Mouse (Mus musculus) urinary bladder, adult 18-20 months (tissue): ENCODE measurements around the gene Atg14.
"Not testable (repeated sequence)": the region's sequence is repeated elsewhere in the genome, so short reads cannot be mapped to it uniquely, and the experiment has no call there.

Experiments used
- DNase-seq, 2 experiments: peaks; one replicate each; pipeline ENCODE4 v3.0.0; 2022; ENCODE audit warnings: low spot score in 2 of 2, mixed read lengths in 2 of 2

Gene Atg14

GRCm38 (mm10) chr14:47570549-47570948, at the start of gene Atg14:
Atg14 (minus strand) TSS chr14:47570649.
- not testable (repeated sequence) for DNase-seq

- DNase-seq, result no peak
These were observed 48.4 kb upstream of the Atg14 start for GRCm38 (mm10) chr14:47618891-47619290.

- DNase-seq, result no peak
These were observed 42.8 kb upstream of the Atg14 start for GRCm38 (mm10) chr14:47613254-47613653.

GRCm38 (mm10) chr14:47597942-47598388, 27.5 kb upstream of the Atg14 start:
- peak; percentile 25 to 47 for DNase-seq

- no peak for DNase-seq
These were observed 24.1 kb upstream of the Atg14 start for GRCm38 (mm10) chr14:47594426-47595103.

GRCm38 (mm10) chr14:47590391-47590975, 20.0 kb upstream of the Atg14 start:
- no peak for DNase-seq

- DNase-seq, result no peak
These were observed 19.0 kb upstream of the Atg14 start for GRCm38 (mm10) chr14:47589444-47589843.

- no peak for DNase-seq
These were observed 13.9 kb upstream of the Atg14 start for GRCm38 (mm10) chr14:47584346-47584745.

GRCm38 (mm10) chr14:47581681-47582080, 11.2 kb upstream of the Atg14 start:
- no peak for DNase-seq

GRCm38 (mm10) chr14:47581280-47581679, 10.8 kb upstream of the Atg14 start:
- DNase-seq, result no peak

GRCm38 (mm10) chr14:47578086-47578485, 7.6 kb upstream of the Atg14 start:
- no peak for DNase-seq

- DNase-seq, result no peak
These were observed 6.2 kb upstream of the Atg14 start for GRCm38 (mm10) chr14:47576687-47577086.

- DNase-seq, result no peak
These were observed 4.3 kb upstream of the Atg14 start for GRCm38 (mm10) chr14:47574721-47575120.

GRCm38 (mm10) chr14:47572707-47573106, 2.3 kb upstream of the Atg14 start:
- DNase-seq, result no peak

GRCm38 (mm10) chr14:47567962-47568652, 2.3 kb downstream of the Atg14 start:
- peak; percentile 95 to 96 for DNase-seq

GRCm38 (mm10) chr14:47563106-47563505, 7.3 kb downstream of the Atg14 start:
- DNase-seq, result no peak

GRCm38 (mm10) chr14:47562530-47562929, 7.9 kb downstream of the Atg14 start:
- no peak for DNase-seq

- DNase-seq, result no peak
These were observed 9.7 kb downstream of the Atg14 start for GRCm38 (mm10) chr14:47560714-47561113.

GRCm38 (mm10) chr14:47555225-47555624, 15.2 kb downstream of the Atg14 start:
- no peak for DNase-seq

GRCm38 (mm10) chr14:47554236-47554635, 16.2 kb downstream of the Atg14 start:
- no peak for DNase-seq

- DNase-seq, result no peak
These were observed 17.1 kb downstream of the Atg14 start for GRCm38 (mm10) chr14:47553380-47553779.

GRCm38 (mm10) chr14:47551668-47552067, 18.8 kb downstream of the Atg14 start:
- peak; percentile 48 to 50 for DNase-seq

- DNase-seq, result no peak
These were observed 25.6 kb downstream of the Atg14 start for GRCm38 (mm10) chr14:47544877-47545276.
